Mouse (Mus musculus): ENCODE measurements at regions not wholly inside any gene's neighbourhood (a gene's known extent, or its start where the extent isn't known, plus 50 kb on each side); places are given as distances from the start of the nearest gene placed in this dataset.

GRCm38 (mm10) chr13:51016209-51016608 lies 84.5 kb upstream of the Spin1 start:
- Histone ChIP-seq H3K36me3 (ENCODE audit: insufficient read depth, low read length) (no peaks in the 10 kb centered on the region), H3K4me1 (ENCODE audit: insufficient read depth, low read length) (no peaks in the 10 kb centered on the region), H3K9ac (replicated peaks; ENCODE audit: low read length) (no peak overlapping the region), H3K4me3 (ENCODE audit: low read length) (no peak overlapping the region), H3K27ac (no peak overlapping the region), H3K9me3 (ENCODE audit: low read length) (no peaks in the 10 kb centered on the region), H3K27me3 (ENCODE audit: insufficient read depth, low read length) (no peaks in the 10 kb centered on the region), H3K4me2 (ENCODE audit: low read depth, low read length) (no peak overlapping the region)
- WGBS = 86% methylated on average over 3 of the region's 3 CpGs
- DNase-seq (ENCODE audit: low spot score) (no peak), ATAC-seq (no peak)
- TF ChIP-seq CTCF (IDR thresholded peaks at IDR 0.05; ENCODE audit: low read depth) = no peak

DNA sequence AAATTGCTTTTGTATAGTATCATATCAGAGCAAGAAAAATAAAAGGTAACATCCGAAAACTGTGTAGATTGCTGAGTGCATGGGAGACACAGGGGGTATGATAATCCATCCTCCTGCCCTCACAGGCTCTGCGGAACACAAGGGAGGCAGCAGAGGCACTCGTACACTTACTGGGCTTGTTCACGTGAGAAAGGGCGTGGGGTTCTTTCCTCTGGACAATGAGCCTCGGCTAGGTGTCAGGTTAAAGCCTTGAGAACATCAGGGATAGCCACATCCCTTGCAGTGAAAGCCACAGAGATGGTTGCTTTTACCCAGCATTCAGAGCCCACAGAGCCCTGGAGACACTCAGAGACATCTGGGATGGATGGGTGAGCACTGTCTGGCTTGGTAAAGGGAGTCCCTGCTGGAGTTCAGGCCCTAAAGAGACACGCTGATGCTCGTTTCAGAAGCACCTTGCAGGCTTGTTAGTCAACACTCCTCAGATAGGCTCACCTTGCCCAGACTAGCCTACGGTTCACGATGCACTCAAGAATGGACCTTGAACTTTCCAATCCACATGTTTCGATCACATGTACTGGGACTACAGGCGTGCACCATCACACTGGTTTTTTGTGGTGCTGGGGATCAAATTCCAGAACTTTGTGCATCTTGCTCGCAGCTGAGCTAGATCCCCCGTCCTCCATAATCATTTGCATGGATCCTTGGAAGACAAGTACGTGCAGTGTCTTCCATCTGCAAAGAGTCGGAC lies 83.5 kb upstream of the Spin1 start:
- no peaks in the 10 kb centered on the region for H3K4me1 ChIP-seq (ENCODE audit: insufficient read depth, low read length)
- 80% methylated on average over 16 of the region's 16 CpGs for WGBS
- TF ChIP-seq CTCF (IDR thresholded peaks at IDR 0.05; ENCODE audit: low read depth) = no peak
- no peak for ATAC-seq
- H3K4me2 ChIP-seq (ENCODE audit: low read depth, low read length) = no peak overlapping the region
- no peak overlapping the region for H3K27ac ChIP-seq
- H3K36me3 ChIP-seq (ENCODE audit: insufficient read depth, low read length) = no peaks in the 10 kb centered on the region
- no peaks in the 10 kb centered on the region for H3K27me3 ChIP-seq (ENCODE audit: insufficient read depth, low read length)
- H3K9me3 ChIP-seq (ENCODE audit: low read length) = no peaks in the 10 kb centered on the region
- no peak overlapping the region for H3K9ac ChIP-seq (replicated peaks; ENCODE audit: low read length)
- no peak for DNase-seq (ENCODE audit: low spot score)
- H3K4me3 ChIP-seq (ENCODE audit: low read length) = no peak overlapping the region

DNA sequence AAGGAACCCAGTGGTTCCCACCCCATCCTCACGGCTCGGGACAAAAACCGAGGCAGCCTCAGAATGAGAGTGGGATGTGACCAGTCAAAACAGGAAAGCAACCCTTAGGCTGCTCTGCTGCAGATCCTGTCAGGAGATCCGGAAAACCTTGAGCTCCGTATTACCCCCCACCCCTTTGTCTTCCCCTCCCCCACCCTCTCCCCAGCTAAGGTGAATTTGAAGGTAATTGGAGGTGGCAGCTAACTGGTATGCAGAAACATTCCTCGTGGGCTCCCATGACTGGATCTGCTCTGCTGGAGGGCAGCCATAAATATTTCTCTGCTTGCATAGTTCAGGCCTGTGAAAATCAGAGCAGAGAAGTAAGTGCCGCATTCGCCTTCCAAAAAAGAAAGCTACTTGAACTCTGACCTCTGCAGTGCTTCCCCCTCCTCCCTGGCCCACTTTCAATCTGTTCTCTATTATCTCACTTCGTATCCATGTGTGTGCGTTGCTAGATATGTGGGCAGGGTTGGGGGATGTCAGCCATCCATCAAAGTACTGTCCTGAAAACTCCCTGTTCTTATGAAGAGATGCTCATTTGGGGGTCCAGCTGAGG lies 82.9 kb upstream of the Spin1 start:
- TF ChIP-seq CTCF (IDR thresholded peaks at IDR 0.05; ENCODE audit: low read depth) = no peak
- ATAC-seq (0 out of 2 replicates have a peak, but pooled peaks have one; percentile 29), DNase-seq (ENCODE audit: low spot score) (peak; percentile 14)
- Histone ChIP-seq H3K9me3 (ENCODE audit: low read length) (no peaks in the 10 kb centered on the region), H3K27me3 (ENCODE audit: insufficient read depth, low read length) (no peaks in the 10 kb centered on the region), H3K27ac (no peak overlapping the region), H3K36me3 (ENCODE audit: insufficient read depth, low read length) (no peaks in the 10 kb centered on the region), H3K4me3 (ENCODE audit: low read length) (no peak overlapping the region), H3K4me2 (ENCODE audit: low read depth, low read length) (no peak overlapping the region), H3K9ac (replicated peaks; ENCODE audit: low read length) (no peak overlapping the region), H3K4me1 (ENCODE audit: insufficient read depth, low read length) (no peaks in the 10 kb centered on the region)
- 38% methylated on average over 10 of the region's 10 CpGs for WGBS

DNA sequence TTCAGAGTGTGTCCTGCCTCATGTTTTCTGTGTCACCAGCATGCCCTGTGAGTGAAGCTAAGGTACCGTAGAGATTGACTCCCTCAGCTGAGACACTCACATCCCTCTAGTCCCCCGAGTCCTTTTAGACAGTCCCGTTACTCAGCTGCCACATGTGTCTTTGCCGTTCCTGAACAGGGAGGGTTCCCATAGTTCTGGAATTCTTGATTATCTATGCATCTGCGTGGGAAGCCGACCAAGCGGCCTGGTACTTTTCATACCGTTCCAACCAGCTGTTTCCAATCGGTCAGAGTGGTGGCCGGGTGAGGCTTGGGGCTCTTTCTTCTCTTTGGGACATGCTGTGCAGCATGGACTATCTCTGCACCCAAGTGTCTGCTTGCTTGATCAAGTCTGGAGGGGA lies 82.3 kb upstream of the Spin1 start:
- Histone ChIP-seq H3K9me3 (ENCODE audit: low read length) (no peaks in the 10 kb centered on the region), H3K9ac (replicated peaks; ENCODE audit: low read length) (no peak overlapping the region), H3K4me1 (ENCODE audit: insufficient read depth, low read length) (no peaks in the 10 kb centered on the region), H3K4me3 (ENCODE audit: low read length) (no peak overlapping the region), H3K36me3 (ENCODE audit: insufficient read depth, low read length) (no peaks in the 10 kb centered on the region), H3K4me2 (ENCODE audit: low read depth, low read length) (no peak overlapping the region), H3K27ac (no peak overlapping the region), H3K27me3 (ENCODE audit: insufficient read depth, low read length) (no peaks in the 10 kb centered on the region)
- no peak for TF ChIP-seq CTCF (IDR thresholded peaks at IDR 0.05; ENCODE audit: low read depth)
- WGBS = 53% methylated on average over 10 of the region's 10 CpGs
- ATAC-seq (no peak), DNase-seq (ENCODE audit: low spot score) (no peak)

- H3K4me1 ChIP-seq (ENCODE audit: insufficient read depth, low read length) = no peaks in the 10 kb centered on the region
- ATAC-seq (peak; percentile 32; the same call in 1 of the 2 replicates), DNase-seq (ENCODE audit: low spot score) (peak; percentile 21)
- H3K9me3 ChIP-seq (ENCODE audit: low read length) = no peaks in the 10 kb centered on the region
- peak overlapping the region; percentile 9; the same call in 1 of the 2 replicates for H3K27ac ChIP-seq
- H3K27me3 ChIP-seq (ENCODE audit: insufficient read depth, low read length) = no peaks in the 10 kb centered on the region
- no peak overlapping the region for H3K4me3 ChIP-seq (ENCODE audit: low read length)
- no peak for TF ChIP-seq CTCF (IDR thresholded peaks at IDR 0.05; ENCODE audit: low read depth)
- H3K9ac ChIP-seq (replicated peaks; ENCODE audit: low read length) = no peak overlapping the region
- no peak overlapping the region for H3K4me2 ChIP-seq (ENCODE audit: low read depth, low read length)
- H3K36me3 ChIP-seq (ENCODE audit: insufficient read depth, low read length) = no peaks in the 10 kb centered on the region
- WGBS = 59% methylated on average over 13 of the region's 13 CpGs
These were observed 78.1 kb upstream of the Spin1 start for GRCm38 (mm10) chr13:51022401-51023250.

- no peak for TF ChIP-seq CTCF (IDR thresholded peaks at IDR 0.05; ENCODE audit: low read depth)
- H3K27me3 ChIP-seq (ENCODE audit: insufficient read depth, low read length) = no peaks in the 10 kb centered on the region
- H3K9me3 ChIP-seq (ENCODE audit: low read length) = no peaks in the 10 kb centered on the region
- H3K27ac ChIP-seq = no peak overlapping the region
- H3K4me2 ChIP-seq (ENCODE audit: low read depth, low read length) = no peak overlapping the region
- ATAC-seq (no peak), DNase-seq (ENCODE audit: low spot score) (no peak)
- H3K9ac ChIP-seq (replicated peaks; ENCODE audit: low read length) = no peak overlapping the region
- WGBS = 88% methylated on average over 11 of the region's 11 CpGs
- no peaks in the 10 kb centered on the region for H3K36me3 ChIP-seq (ENCODE audit: insufficient read depth, low read length)
- H3K4me1 ChIP-seq (ENCODE audit: insufficient read depth, low read length) = no peaks in the 10 kb centered on the region
- H3K4me3 ChIP-seq (ENCODE audit: low read length) = no peak overlapping the region
These were observed 77.4 kb upstream of the Spin1 start for GRCm38 (mm10) chr13:51023271-51023670.
